Mouse (Mus musculus) kidney, adult 2 months (tissue): Measurements from ENCODE around the gene Disp2.

Source experiments
- CTCF ChIP-seq: fragments of 200-500 bp; conservative IDR thresholded peaks from 2 replicates; pipeline ENCODE4 v1.5.1; 2011; ENCODE audit warnings: low read depth, mild to moderate bottlenecking, control low read depth, low read length, moderate library complexity, mixed read lengths; ENCODE audit not compliant: insufficient read depth, insufficient read length
- POLR2A ChIP-seq: fragments of 200-500 bp; IDR thresholded peaks from one replicate; pipeline ENCODE4 v1.6.1; 2011; ENCODE audit warnings: low read depth, low read length, control low read depth

- TF ChIP-seq POLR2A (no peak), CTCF (no peak)
These were observed 55.6 kb downstream of the Disp2 start for GRCm38 (mm10) chr2:118835115-118835514.
